Mouse (Mus musculus) kidney, postnatal 0 days (tissue): ENCODE measurements at regions not wholly inside any gene's neighbourhood (a gene's known extent, or its start where the extent isn't known, plus 50 kb on each side); places are given as distances from the start of the nearest gene placed in this dataset.

Experiments
- ATAC-seq: fragments of 200-750 bp; cut with Nextera tagmentation; replicated peaks from 2 replicates; pipeline ENCODE4 v1.8.0; 2017; ENCODE audit warnings: low read depth, moderate number of reproducible peaks, moderate TSS enrichment, moderate library complexity; ENCODE audit not compliant: low FRiP score
- DNase-seq: peaks from one replicate; pipeline ENCODE4 v3.0.0-alpha.2; 2016; ENCODE audit warnings: low spot score
- H3K27ac ChIP-seq: fragments of 300-500 bp; sonication (generic); 2 replicates; pipeline ENCODE4 v1.5.1; 2014; ENCODE audit warnings: mild to moderate bottlenecking
- H3K27me3 ChIP-seq: fragments of 300-500 bp; sonication (generic); 2 replicates; pipeline ENCODE4 v1.6.1; 2014; ENCODE audit warnings: low read length, mixed read lengths; ENCODE audit not compliant: insufficient read depth
- H3K36me3 ChIP-seq: fragments of 300-500 bp; sonication (generic); 2 replicates; pipeline ENCODE4 v1.6.1; 2014; ENCODE audit warnings: low read length, mixed read lengths; ENCODE audit not compliant: insufficient read depth
- H3K4me1 ChIP-seq: fragments of 300-500 bp; sonication (generic); replicated peaks from 2 replicates; pipeline ENCODE4 v1.6.1; 2014; ENCODE audit warnings: antibody characterized with exemption, low read length, mixed read lengths; ENCODE audit not compliant: insufficient read depth
- H3K4me2 ChIP-seq: fragments of 300-500 bp; sonication (generic); 2 replicates; pipeline ENCODE4 v1.6.1; 2014; ENCODE audit warnings: mild to moderate bottlenecking, low read length, moderate library complexity, mixed read lengths
- H3K4me3 ChIP-seq: fragments of 300-500 bp; sonication (generic); replicated peaks from 2 replicates; pipeline ENCODE4 v1.5.1; 2014; ENCODE audit warnings: low read depth, low read length
- H3K9ac ChIP-seq: fragments of 300-500 bp; sonication (generic); 2 replicates; pipeline ENCODE4 v1.6.1; 2014; ENCODE audit warnings: low read depth, low read length
- H3K9me3 ChIP-seq: fragments of 300-500 bp; sonication (generic); replicated peaks from 2 replicates; pipeline ENCODE4 v1.6.1; 2016; ENCODE audit warnings: low read length, inconsistent platforms, mixed read lengths
- CTCF ChIP-seq: IDR thresholded peaks from 2 replicates; pipeline ENCODE4 v1.5.1; 2016; ENCODE audit warnings: antibody characterized with exemption, low read depth, mild to moderate bottlenecking, moderate library complexity
- WGBS: fragments of 180-500 bp; shearing (Covaris S2); extraction: QIAGEN DNeasy Blood & Tissue Kit; methylation state at CpG from one replicate; pipeline ENCODE4 v1.1.7; 2014; 5-methylcytosine and 5-hydroxymethylcytosine counted together

DNA sequence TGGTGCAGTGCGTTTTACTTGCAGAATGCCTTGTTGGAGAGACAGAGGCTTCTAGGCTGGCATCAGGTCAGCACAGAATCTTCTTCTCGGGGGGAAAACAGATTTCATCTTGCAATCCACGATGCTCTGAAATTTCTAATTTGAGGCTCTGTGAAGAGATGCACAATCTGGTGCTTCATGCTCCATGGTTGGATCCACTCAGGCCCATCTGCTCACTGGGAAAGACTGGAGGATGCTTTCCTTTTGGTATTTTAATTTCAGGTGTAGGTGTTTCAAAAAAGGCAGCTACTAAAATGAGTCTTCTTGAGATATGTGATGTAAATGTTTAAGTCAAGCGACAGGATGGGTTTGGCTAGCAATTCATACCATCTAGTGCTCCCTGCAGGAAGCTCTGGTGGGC is 938.1 kb downstream of the Slc4a3 start:
- WGBS, result 88% methylated on average over 4 of the region's 4 CpGs
- no peak for ATAC-seq

GRCm38 (mm10) chr1:76487481-76487880 is 941.4 kb downstream of the Slc4a3 start:
- WGBS, result 92% methylated on average over 4 of the region's 4 CpGs
- no peak for TF ChIP-seq CTCF
- no peak for ATAC-seq
- no peaks in the 10 kb centered on the region for H3K27me3 ChIP-seq
- DNase-seq, result no peak
- no peak overlapping the region for H3K27ac ChIP-seq
- H3K4me2 ChIP-seq, result no peak overlapping the region
- H3K4me3 ChIP-seq, result no peak overlapping the region
- no peaks in the 10 kb centered on the region for H3K36me3 ChIP-seq
- no peak overlapping the region for H3K9ac ChIP-seq
- no peaks in the 10 kb centered on the region for H3K9me3 ChIP-seq
- no peaks in the 10 kb centered on the region for H3K4me1 ChIP-seq

More for the DNA sequence above, 938.1 kb downstream of the Slc4a3 start:
- no peak overlapping the region for H3K4me2 ChIP-seq
- DNase-seq, result no peak
- no peaks in the 10 kb centered on the region for H3K36me3 ChIP-seq
- no peaks in the 10 kb centered on the region for H3K9me3 ChIP-seq
- TF ChIP-seq CTCF, result no peak
- H3K4me1 ChIP-seq, result no peaks in the 10 kb centered on the region
- H3K27ac ChIP-seq, result no peak overlapping the region
- H3K4me3 ChIP-seq, result no peak overlapping the region
- no peaks in the 10 kb centered on the region for H3K27me3 ChIP-seq
- H3K9ac ChIP-seq, result no peak overlapping the region

- Histone ChIP-seq H3K4me2 (no peak overlapping the region), H3K27me3 (no peaks in the 10 kb centered on the region), H3K9ac (no peak overlapping the region), H3K9me3 (no peaks in the 10 kb centered on the region), H3K27ac (no peak overlapping the region), H3K4me3 (no peak overlapping the region), H3K4me1 (no peaks in the 10 kb centered on the region), H3K36me3 (no peaks in the 10 kb centered on the region)
- no peak for ATAC-seq
- no peak for TF ChIP-seq CTCF
- 44% methylated on average over 12 of the region's 12 CpGs for WGBS
- DNase-seq, result no peak
Measured at GRCm38 (mm10) chr1:76489681-76490492, 943.8 kb downstream of the Slc4a3 start.

- Histone ChIP-seq H3K4me2 (0 out of 2 replicates have a peak overlapping the region, but pooled peaks have one; percentile 10), H3K9ac (no peak overlapping the region), H3K9me3 (no peaks in the 10 kb centered on the region), H3K36me3 (no peaks in the 10 kb centered on the region), H3K4me1 (no peaks in the 10 kb centered on the region), H3K27ac (no peak overlapping the region), H3K4me3 (no peak overlapping the region), H3K27me3 (no peaks in the 10 kb centered on the region)
- peak; percentile 35 for DNase-seq
- WGBS, result 41% methylated on average over 7 of the region's 7 CpGs
- no peak for ATAC-seq
- no peak for TF ChIP-seq CTCF
Measured at GRCm38 (mm10) chr1:76490719-76491118, 944.7 kb downstream of the Slc4a3 start.

- no peaks in the 10 kb centered on the region for H3K27me3 ChIP-seq
- H3K4me2 ChIP-seq, result 0 out of 2 replicates have a peak overlapping the region, but pooled peaks have one; percentile 10
- WGBS, result 56% methylated on average over 4 of the region's 4 CpGs
- TF ChIP-seq CTCF, result no peak
- no peak for DNase-seq
- H3K4me1 ChIP-seq, result no peaks in the 10 kb centered on the region
- ATAC-seq, result no peak
- H3K36me3 ChIP-seq, result no peaks in the 10 kb centered on the region
- no peak overlapping the region for H3K27ac ChIP-seq
- H3K4me3 ChIP-seq, result no peak overlapping the region
- no peak overlapping the region for H3K9ac ChIP-seq
- no peaks in the 10 kb centered on the region for H3K9me3 ChIP-seq
Measured at GRCm38 (mm10) chr1:76491187-76491586, 945.1 kb downstream of the Slc4a3 start.

GRCm38 (mm10) chr1:76505150-76505549 is 959.1 kb downstream of the Slc4a3 start:
- no peak for DNase-seq
- no peak for ATAC-seq
- no peaks in the 10 kb centered on the region for H3K27me3 ChIP-seq
- no peak for TF ChIP-seq CTCF
- H3K4me3 ChIP-seq, result no peak overlapping the region
- no peak overlapping the region for H3K27ac ChIP-seq
- no peak overlapping the region for H3K9ac ChIP-seq
- H3K9me3 ChIP-seq, result no peaks in the 10 kb centered on the region
- no peaks in the 10 kb centered on the region for H3K36me3 ChIP-seq
- H3K4me2 ChIP-seq, result no peak overlapping the region
- no peaks in the 10 kb centered on the region for H3K4me1 ChIP-seq
